Mouse (Mus musculus) embryonic stem cell, embryonic (primary cell): ENCODE data around the gene Plau.

Source experiments
- CTCF ChIA-PET, 4 experiments: fragments of 300-600 bp in 2 of 4; fragments of 350-600 bp in 2 of 4; sonication (Branson Sonifier 250); formaldehyde crosslinking; loops; one replicate each; lab custom pipeline; 2022; ENCODE audit warnings: inconsistent platforms in 2 of 4; lab: Charles Lee
- POLR2A ChIA-PET, 4 experiments: fragments of 300-600 bp in 2 of 4; fragments of 350-600 bp in 2 of 4; sonication (Branson Sonifier 250); formaldehyde crosslinking; loops; one replicate each; lab custom pipeline; 2022; ENCODE audit warnings: antibody characterized with exemption in 4 of 4, inconsistent platforms in 1 of 4; lab: Charles Lee

Plau gene

GRCm38 (mm10) chr14:20828524-20828923 lies 7.9 kb upstream of the Plau start:
- CTCF ChIA-PET = no interaction called here
- POLR2A ChIA-PET = interaction anchor here in 1 of 4 experiments (1.4 kb wide), 1 partner anchor 8 kb away, joined by 6 read pairs; the partner anchor contains the start of gene Plau

GRCm38 (mm10) chr14:20829523-20830366 lies 6.7 kb upstream of the Plau start:
- CTCF ChIA-PET = no interaction called here
- POLR2A ChIA-PET = no interaction called here

GRCm38 (mm10) chr14:20831141-20831910 lies 5.1 kb upstream of the Plau start:
- ChIA-PET POLR2A (interaction anchor here in 1 of 4 experiments (1.1 to 3.5 kb wide), 2 partner anchors 15 to 19 kb away, joined by 3 to 11 read pairs; no protein-coding TSS in a partner anchor), CTCF (no interaction called here)

- ChIA-PET CTCF (no interaction called here), POLR2A (interaction anchor here in 1 of 4 experiments (1.1 to 3.5 kb wide), 2 partner anchors 14 to 18 kb away, joined by 3 to 11 read pairs; no protein-coding TSS in a partner anchor)
These were observed 4.5 kb upstream of the Plau start for GRCm38 (mm10) chr14:20831915-20832314.

GRCm38 (mm10) chr14:20833525-20833924 lies 2.9 kb upstream of the Plau start:
- CTCF ChIA-PET = interaction anchor here in 1 of 4 experiments (0.9 kb wide), 1 partner anchor 30 kb away, joined by 4 read pairs; no protein-coding TSS in a partner anchor
- POLR2A ChIA-PET = interaction anchor here in 2 of 4 experiments (0.7 to 3.5 kb wide), 4 partner anchors 9 to 789 kb away, joined by 3 to 11 read pairs (median 3); no protein-coding TSS in a partner anchor

- POLR2A ChIA-PET = interaction anchor here in 2 of 4 experiments (0.7 to 3.5 kb wide), 3 partner anchors 12 to 788 kb away, joined by 3 to 11 read pairs (median 4); no protein-coding TSS in a partner anchor
- CTCF ChIA-PET = no interaction called here
These were observed 2.3 kb upstream of the Plau start for GRCm38 (mm10) chr14:20834136-20834535.

- CTCF ChIA-PET = interaction anchor here in 2 of 4 experiments (0.7 to 1.0 kb wide), 3 partner anchors 33 to 767 kb away, joined by 3 to 7 read pairs (median 4); no protein-coding TSS in a partner anchor
- POLR2A ChIA-PET = interaction anchor here (0.7 to 1.8 kb wide), 13 partner anchors 9 to 479 kb away, joined by 3 to 13 read pairs (median 5); partner anchors contain the start of genes Adk (in 1 of the 4), Ap3m1 (in 1 of the 4) and Vcl (in 1 of the 4)
These were observed 481 bp downstream of the Plau start for GRCm38 (mm10) chr14:20836905-20837376.

GRCm38 (mm10) chr14:20837681-20838080 lies 1.2 kb downstream of the Plau start:
- ChIA-PET POLR2A (interaction anchor here in 2 of 4 experiments (1.0 to 1.8 kb wide), 3 partner anchors 11 to 91 kb away, joined by 3 to 9 read pairs (median 8); partner anchors contain the start of gene Vcl (in 1 of the 2)), CTCF (interaction anchor here in 2 of 4 experiments (0.6 to 0.7 kb wide), 2 partner anchors 114 to 181 kb away, joined by 3 to 14 read pairs; no protein-coding TSS in a partner anchor)

- CTCF ChIA-PET = interaction anchor here in 2 of 4 experiments (0.6 to 0.7 kb wide), 2 partner anchors 38 to 83 kb away, joined by 3 to 7 read pairs; no protein-coding TSS in a partner anchor
- POLR2A ChIA-PET = interaction anchor here in 2 of 4 experiments (1.0 to 1.5 kb wide), 2 partner anchors 87 kb away, joined by 3 to 5 read pairs; partner anchors contain the start of gene Vcl (in 2 of the 2)
These were observed 5.1 kb downstream of the Plau start for GRCm38 (mm10) chr14:20841526-20841925.

- CTCF ChIA-PET = no interaction called here
- POLR2A ChIA-PET = interaction anchor here in 2 of 4 experiments (0.6 to 1.3 kb wide), 4 partner anchors 9 to 453 kb away, joined by 3 to 5 read pairs (median 3); no protein-coding TSS in a partner anchor
These were observed 6.2 kb downstream of the Plau start for GRCm38 (mm10) chr14:20842629-20843028.

GRCm38 (mm10) chr14:20844126-20844525 lies 7.7 kb downstream of the Plau start:
- ChIA-PET POLR2A (interaction anchor here in 2 of 4 experiments (0.5 to 1.6 kb wide), 4 partner anchors 9 to 54 kb away, joined by 3 to 5 read pairs (median 3); no protein-coding TSS in a partner anchor), CTCF (interaction anchor here in 1 of 4 experiments (0.6 kb wide), 1 partner anchor 11 kb away, joined by 6 read pairs; no protein-coding TSS in a partner anchor)

GRCm38 (mm10) chr14:20844671-20845576 lies 8.5 kb downstream of the Plau start:
- POLR2A ChIA-PET = interaction anchor here in 3 of 4 experiments (0.5 to 3.7 kb wide), 34 partner anchors 8 to 207 kb away, joined by 3 to 37 read pairs (median 5); partner anchors contain the start of genes Plau (in 3 of the 3), Vcl (in 3 of the 3), Adk (in 2 of the 3) and Ap3m1 (in 2 of the 3)
- CTCF ChIA-PET = interaction anchor here (0.6 to 1.9 kb wide), 9 partner anchors 11 to 171 kb away, joined by 3 to 8 read pairs (median 4); partner anchors contain the start of gene Sec24c (in 1 of the 4)

GRCm38 (mm10) chr14:20845577-20846088 lies 9.2 kb downstream of the Plau start:
- POLR2A ChIA-PET = interaction anchor here in 3 of 4 experiments (0.6 to 3.7 kb wide), 37 partner anchors 9 to 389 kb away, joined by 3 to 37 read pairs (median 5); partner anchors contain the start of genes Plau (in 3 of the 3), Vcl (in 3 of the 3), Adk (in 2 of the 3) and Ap3m1 (in 2 of the 3)
- CTCF ChIA-PET = interaction anchor here in 3 of 4 experiments (0.9 to 1.9 kb wide), 9 partner anchors 10 to 172 kb away, joined by 3 to 8 read pairs (median 3); partner anchors contain the start of gene Sec24c (in 1 of the 3)

- CTCF ChIA-PET = interaction anchor here in 3 of 4 experiments (0.6 to 1.9 kb wide), 8 partner anchors 10 to 48 kb away, joined by 3 to 8 read pairs (median 3); no protein-coding TSS in a partner anchor
- POLR2A ChIA-PET = interaction anchor here in 3 of 4 experiments (0.6 to 3.7 kb wide), 32 partner anchors 10 to 390 kb away, joined by 3 to 37 read pairs (median 6); partner anchors contain the start of genes Plau (in 3 of the 3), Vcl (in 3 of the 3), Adk (in 2 of the 3) and Ap3m1 (in 2 of the 3)
These were observed 9.8 kb downstream of the Plau start for GRCm38 (mm10) chr14:20846214-20846613.

GRCm38 (mm10) chr14:20847637-20848129 lies 11.2 kb downstream of the Plau start:
- CTCF ChIA-PET = interaction anchor here in 3 of 4 experiments (0.6 to 1.0 kb wide), 3 partner anchors 12 to 44 kb away, joined by 4 to 20 read pairs (median 5); no protein-coding TSS in a partner anchor

More at GRCm38 (mm10) chr14:20847637-20848129, 11.2 kb downstream of the Plau start:
- POLR2A ChIA-PET = interaction anchor here in 3 of 4 experiments (0.7 to 3.7 kb wide), 9 partner anchors 11 to 89 kb away, joined by 3 to 37 read pairs (median 4); partner anchors contain the start of genes Plau (in 1 of the 3) and Vcl (in 1 of the 3)
